Mouse (Mus musculus): ENCODE results near the gene Cpeb3.
"Not testable (repeated sequence)": the region's sequence is repeated elsewhere in the genome, so short reads cannot be mapped to it uniquely, and the experiment has no call there.

DNA sequence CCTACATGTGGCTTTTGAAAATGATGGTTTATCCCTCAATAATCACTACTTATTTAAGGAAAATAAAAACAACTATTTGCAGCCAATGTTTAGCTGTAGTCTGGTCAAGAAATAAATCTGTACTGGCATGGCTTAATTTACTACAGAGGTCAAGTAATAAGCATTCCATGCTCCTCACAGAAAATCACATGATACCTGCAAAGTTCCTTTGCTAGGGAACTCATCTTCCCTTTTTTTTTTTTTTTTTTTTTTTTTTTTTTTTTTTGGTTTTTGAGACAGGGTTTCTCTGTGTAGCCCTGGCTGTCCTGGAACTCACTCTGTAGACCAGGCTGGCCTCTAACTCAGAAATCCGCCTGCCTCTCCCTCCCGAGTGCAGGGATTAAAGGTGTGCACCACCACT, 72.9 kb downstream of the Cpeb3 start:
- not testable (repeated sequence) for TF ChIP-seq POLR2A (IDR thresholded peaks at IDR 0.05; ENCODE audit: insufficient read depth, low read length); CTCF (IDR thresholded peaks at IDR 0.05; ENCODE audit: low read depth, low read length); EP300 (IDR thresholded peaks at IDR 0.05; ENCODE audit: insufficient read depth, low read depth, low read length)
